Comparison of ENCODE assay signal across 17 mouse cellular contexts in genomic region chr11:30148378-30148777, GRCm38 (mm10).
DNase-seq lines count a peak whose midpoint lies in the region; ATAC-seq and TF ChIP-seq lines count a peak whose summit lies in the region.
"Had no signal": no experiment of that assay in that cellular context is flagged by ENCODE, and none has a peak within 500 bp of the region (broad histone marks: within the 10 kb centered on the region; RNA-seq: fewer than 3 reads in every experiment).

No protein-coding gene starts in this region.

- no peak for TF ChIP-seq POLR2A in CH12.LX (IDR thresholded peaks at IDR 0.05; ENCODE audit: low read depth, low read length)

- H3K27ac ChIP-seq in heart, embryonic 15.5 days: peak overlapping the region; percentile 44; the same call in 1 of the 2 replicates
- H3K27ac ChIP-seq in CH12.LX (ENCODE audit: insufficient read depth, low read depth): no peak overlapping the region
- H3K27ac ChIP-seq: embryonic facial prominence, embryonic 10.5 days; gastrocnemius, adult 2 months; hindbrain, embryonic 13.5 days; midbrain, embryonic 15.5 days had no signal

- H3K9ac ChIP-seq in heart, embryonic 15.5 days: no peak overlapping the region
- no peak overlapping the region for H3K9ac ChIP-seq in CH12.LX (ENCODE audit: insufficient read depth, low read depth)
- H3K9ac ChIP-seq: hindbrain, embryonic 13.5 days; midbrain, embryonic 15.5 days had no signal

- dilution Hi-C loops in CH12.LX (cut with MboI; ENCODE audit: extremely low pct_ligation_motif_present, extremely low pct_unique_long_range_greater_than_20kb, low sequenced_read_pairs): no loop called here

- no peaks in the 10 kb centered on the region for H3K27me3 ChIP-seq in heart, embryonic 15.5 days
- no peaks in the 10 kb centered on the region for H3K27me3 ChIP-seq in CH12.LX (replicated peaks)
- H3K27me3 ChIP-seq: hindbrain, embryonic 13.5 days; midbrain, embryonic 15.5 days had no signal

- TF ChIP-seq CTCF in CH12.LX (conservative IDR thresholded peaks at IDR 0.05 in 1 of 2, IDR thresholded peaks at IDR 0.05 in 1 of 2; ENCODE audit: low read depth in 2 of 2, low read length in 2 of 2): no peak

- intact Hi-C loops in heart, postnatal 36 days (cut with DNase I): no loop called here

- ATAC-seq in heart, embryonic 15.5 days (replicated peaks; ENCODE audit: insufficient number of reproducible peaks, insufficient read depth, low FRiP score, low read depth): no peak
- ATAC-seq in megakaryocyte progenitor cell, adult 5-6 weeks (replicated peaks; ENCODE audit: poor library complexity): peak; percentile 41; the same call in 1 of the 2 replicates
- ATAC-seq: lung, postnatal 0 days; midbrain, embryonic 15.5 days had no signal

- TF ChIP-seq RAD21 in CH12.LX (IDR thresholded peaks at IDR 0.05; ENCODE audit: low read depth, low read length): no peak

- TF ChIP-seq EP300 in CH12.LX (IDR thresholded peaks at IDR 0.05; ENCODE audit: low read length): no peak

- no peak overlapping the region for H3K4me3 ChIP-seq in heart, embryonic 15.5 days
- H3K4me3 ChIP-seq in CH12.LX (replicated peaks in 1 of 3; ENCODE audit: low read depth in 2 of 3, low read length in 2 of 3, poor library complexity in 1 of 3): no peak overlapping the region
- H3K4me3 ChIP-seq: embryonic facial prominence, embryonic 10.5 days; gastrocnemius, adult 2 months; hindbrain, embryonic 13.5 days; midbrain, embryonic 15.5 days had no signal

- H3K4me2 ChIP-seq in heart, embryonic 15.5 days: no peak overlapping the region
- no peak overlapping the region for H3K4me2 ChIP-seq in CH12.LX (ENCODE audit: insufficient read depth, low read depth, poor library complexity, severe bottlenecking)
- H3K4me2 ChIP-seq: hindbrain, embryonic 13.5 days; midbrain, embryonic 15.5 days had no signal

- no peak for DNase-seq in heart, postnatal 36 days
- DNase-seq in 416B (ENCODE audit: low read depth) (peak; percentile 54), CH12.LX (ENCODE audit: extremely low read depth) (peak; percentile 50)
- no peak for DNase-seq in thymus, adult 18-20 months
- no peak for DNase-seq in kidney, postnatal 10 days
- DNase-seq: cerebellum, adult 2 months; cerebellum, postnatal 36 days; gastrocnemius, adult 2 months; heart, adult 18-20 months; right cerebral cortex, postnatal 25 days; thymus, postnatal 25 days had no signal

- peaks cover 86% of the 10 kb centered on the region for H3K36me3 ChIP-seq in heart, embryonic 15.5 days
- H3K36me3 ChIP-seq in CH12.LX (replicated peaks in 1 of 2; ENCODE audit: control insufficient read depth in 1 of 2, insufficient read depth in 1 of 2, low read length in 1 of 2): peaks cover 61 to 86% of the 10 kb centered on the region in 2 experiments

- in situ Hi-C loops in CH12.LX (cut with MboI; ENCODE audit: low pct_ligation_motif_present, low pct_unique_long_range_greater_than_20kb, low sequenced_read_pairs): no loop called here

- H3K79me2 ChIP-seq in CH12.LX (replicated peaks; ENCODE audit: control insufficient read depth, extremely low read depth, insufficient read depth, poor library complexity, severe bottlenecking): no peaks in the 10 kb centered on the region

- H3K4me1 ChIP-seq in heart, embryonic 15.5 days (replicated peaks): peaks cover 24% of the 10 kb centered on the region
- H3K4me1 ChIP-seq in CH12.LX (ENCODE audit: control insufficient read depth in 1 of 2, insufficient read depth in 2 of 2): peaks cover 0 to 13% of the 10 kb centered on the region in 2 experiments; a peak in 2 of 4 replicates
- H3K4me1 ChIP-seq: embryonic facial prominence, embryonic 10.5 days; hindbrain, embryonic 13.5 days; midbrain, embryonic 15.5 days had no signal

- no peaks in the 10 kb centered on the region for H3K9me3 ChIP-seq in heart, embryonic 15.5 days (replicated peaks)
- no peaks in the 10 kb centered on the region for H3K9me3 ChIP-seq in CH12.LX (replicated peaks; ENCODE audit: low read length)
- H3K9me3 ChIP-seq: embryonic facial prominence, embryonic 10.5 days; hindbrain, embryonic 13.5 days; midbrain, embryonic 15.5 days had no signal

TF ChIP-seq in CH12.LX, 34 proteins besides CTCF, POLR2A, EP300 and RAD21:
- TF ChIP-seq USF2 (conservative IDR thresholded peaks at IDR 0.05; ENCODE audit: low read depth, low read length): peak; percentile 68
- no peak for TF ChIP-seq CHD1 (IDR thresholded peaks at IDR 0.05; ENCODE audit: low read depth, low read length)
- no peak for TF ChIP-seq GABPA (IDR thresholded peaks at IDR 0.05; ENCODE audit: insufficient replicate concordance, low read depth, low read length)
- TF ChIP-seq JUND (conservative IDR thresholded peaks at IDR 0.05; ENCODE audit: low read depth, low read length): no peak
- TF ChIP-seq NELFE (IDR thresholded peaks at IDR 0.05; ENCODE audit: low read depth, low read length): no peak
- TF ChIP-seq USF1 (IDR thresholded peaks at IDR 0.05; ENCODE audit: low read depth, low read length): peak; percentile 62
- TF ChIP-seq SIN3A (IDR thresholded peaks at IDR 0.05; ENCODE audit: low read length): no peak
- no peak for TF ChIP-seq IRF4 (IDR thresholded peaks at IDR 0.05; ENCODE audit: low read depth, low read length)
- TF ChIP-seq RCOR1 (conservative IDR thresholded peaks at IDR 0.05; ENCODE audit: low read depth, low read length): no peak

Comparison
In these comparisons a context has a peak if more than half of its experiments do, and no peak if none do; other contexts are left out.
1. DNase-seq: peak in 416B (single experiment) and CH12.LX (single experiment); none in heart, postnatal 36 days (0 of 2), thymus, adult 18-20 months (0 of 2) and kidney, postnatal 10 days (single experiment).